ENCODE assay signal across 9 mouse cellular contexts in genomic region chr3:41123190-41123999, GRCm38 (mm10). TPM values are rescaled to one million over a fixed set of nuclear protein-coding genes. Genes with fewer than 3 reads are reported as not detected.
A peak's percentile ranks its signal among the peaks of the same experiment; 100 is the strongest.
DNase-seq lines count a peak whose midpoint lies in the region; ATAC-seq lines count a peak whose summit lies in the region.
"Had no signal": no experiment of that assay in that cellular context is flagged by ENCODE, and none has a peak within 500 bp of the region (broad histone marks: within the 10 kb centered on the region; RNA-seq: fewer than 3 reads in every experiment).

No protein-coding gene starts in this region.

- DNase-seq in frontal cortex, postnatal 10 days (ENCODE audit: low spot score in 2 of 2) = no peak
- DNase-seq in embryo, embryonic 9.5 days (ENCODE audit: extremely low spot score) = peak; percentile 6
- DNase-seq in midbrain, embryonic 14.5 days = peak; percentile 15
- no peak for DNase-seq in thymus, postnatal 25 days
- DNase-seq in adrenal gland, adult 8-10 months = no peak

- no peak overlapping the region for H3K4me3 ChIP-seq in hindbrain, embryonic 16.5 days (ENCODE audit: low read length)
- no peak overlapping the region for H3K4me3 ChIP-seq in midbrain, embryonic 14.5 days (replicated peaks; ENCODE audit: low read depth, low read length)

- H3K4me1 ChIP-seq in hindbrain, embryonic 16.5 days (ENCODE audit: control insufficient read depth, insufficient read depth, low read depth, low read length) = peaks cover 7% of the 10 kb centered on the region; the same call in 1 of the 2 replicates
- peaks cover 6% of the 10 kb centered on the region; the same call in 1 of the 2 replicates for H3K4me1 ChIP-seq in midbrain, embryonic 14.5 days (ENCODE audit: control insufficient read depth, insufficient read depth, low read length)

- ATAC-seq in frontal cortex, adult (ENCODE audit: low TSS enrichment) = peak; percentile 39; the same call in 1 of the 2 replicates
- peak; percentile 42; the same call in 1 of the 2 replicates for ATAC-seq in hindbrain, embryonic 16.5 days
- ATAC-seq in midbrain, embryonic 14.5 days (ENCODE audit: low FRiP score, low TSS enrichment) = no peak
- no peak for ATAC-seq in CD4-positive, CD25-positive, alpha-beta regulatory T cell, adult 4 months

- peak overlapping the region; percentile 41 for H3K4me2 ChIP-seq in hindbrain, embryonic 16.5 days (ENCODE audit: low read length)
- peak overlapping the region; percentile 40 for H3K4me2 ChIP-seq in midbrain, embryonic 14.5 days (ENCODE audit: low read length)
- H3K4me2 ChIP-seq: liver, embryonic 11.5 days had no signal

- H3K36me3 ChIP-seq in hindbrain, embryonic 16.5 days (ENCODE audit: control insufficient read depth, insufficient read depth, low read length) = no peaks in the 10 kb centered on the region
- no peaks in the 10 kb centered on the region for H3K36me3 ChIP-seq in midbrain, embryonic 14.5 days (ENCODE audit: control insufficient read depth, insufficient read depth, low read length)

- peak overlapping the region; percentile 13; the same call in 1 of the 2 replicates for H3K9ac ChIP-seq in hindbrain, embryonic 16.5 days (ENCODE audit: low read depth, low read length)
- no peak overlapping the region for H3K9ac ChIP-seq in midbrain, embryonic 14.5 days (replicated peaks; ENCODE audit: low read length)

- no peaks in the 10 kb centered on the region for H3K9me3 ChIP-seq in hindbrain, embryonic 16.5 days (ENCODE audit: control insufficient read depth, low read length)
- H3K9me3 ChIP-seq in midbrain, embryonic 14.5 days (ENCODE audit: control insufficient read depth, low read length) = no peaks in the 10 kb centered on the region

- no peak overlapping the region for H3K27ac ChIP-seq in hindbrain, embryonic 16.5 days (ENCODE audit: low read depth, low read length)
- H3K27ac ChIP-seq in midbrain, embryonic 14.5 days (replicated peaks; ENCODE audit: low read depth, low read length) = no peak overlapping the region

- 28% methylated on average over 10 of the region's 10 CpGs for WGBS in hindbrain, embryonic 16.5 days
- WGBS in midbrain, embryonic 14.5 days = 20% methylated on average over 10 of the region's 10 CpGs

- no peaks in the 10 kb centered on the region for H3K27me3 ChIP-seq in hindbrain, embryonic 16.5 days (replicated peaks; ENCODE audit: control insufficient read depth, insufficient read depth, low read length)
- no peaks in the 10 kb centered on the region for H3K27me3 ChIP-seq in midbrain, embryonic 14.5 days (ENCODE audit: control insufficient read depth, insufficient read depth, low read length)

RNA-seq across cellular contexts. Expression of gene Pgrmc2, which starts 40.5 kb away (rescaled TPM):
- polyA plus RNA-seq in hindbrain, embryonic 16.5 days (2015; fragmentation: Nextera tagmentation; extraction: Ambion mirVana) = 28.6 and 29.4 TPM in 2 replicates
- polyA plus RNA-seq in midbrain, embryonic 14.5 days (2014; fragmentation: Nextera tagmentation; extraction: Ambion mirVana) = 20.0 and 23.0 TPM in 2 replicates
- polyA plus RNA-seq in CD4-positive, CD25-positive, alpha-beta regulatory T cell, adult 4 months (2017; shearing (Covaris generic)) = 1 to 10 TPM; 3.2 to 4.1 TPM
- total RNA-seq in adrenal gland, adult 8-10 months (2022) = 10 to 100 TPM; 50.4 to 57.7 (median 54.3) TPM

Comparison
In these comparisons a context has a peak if more than half of its experiments do, and no peak if none do; other contexts are left out.
1. ATAC-seq: peak in frontal cortex, adult (single experiment) and hindbrain, embryonic 16.5 days (single experiment); none in midbrain, embryonic 14.5 days (single experiment) and CD4-positive, CD25-positive, alpha-beta regulatory T cell, adult 4 months (single experiment).
2. DNase-seq: peak in embryo, embryonic 9.5 days (single experiment) and midbrain, embryonic 14.5 days (single experiment); none in frontal cortex, postnatal 10 days (0 of 2), thymus, postnatal 25 days (single experiment) and adrenal gland, adult 8-10 months (single experiment).